Mouse (Mus musculus): ENCODE results near the gene Prmt9.
A peak's percentile ranks its signal among the peaks of the same experiment; 100 is the strongest.

The Prmt9 gene

DNA sequence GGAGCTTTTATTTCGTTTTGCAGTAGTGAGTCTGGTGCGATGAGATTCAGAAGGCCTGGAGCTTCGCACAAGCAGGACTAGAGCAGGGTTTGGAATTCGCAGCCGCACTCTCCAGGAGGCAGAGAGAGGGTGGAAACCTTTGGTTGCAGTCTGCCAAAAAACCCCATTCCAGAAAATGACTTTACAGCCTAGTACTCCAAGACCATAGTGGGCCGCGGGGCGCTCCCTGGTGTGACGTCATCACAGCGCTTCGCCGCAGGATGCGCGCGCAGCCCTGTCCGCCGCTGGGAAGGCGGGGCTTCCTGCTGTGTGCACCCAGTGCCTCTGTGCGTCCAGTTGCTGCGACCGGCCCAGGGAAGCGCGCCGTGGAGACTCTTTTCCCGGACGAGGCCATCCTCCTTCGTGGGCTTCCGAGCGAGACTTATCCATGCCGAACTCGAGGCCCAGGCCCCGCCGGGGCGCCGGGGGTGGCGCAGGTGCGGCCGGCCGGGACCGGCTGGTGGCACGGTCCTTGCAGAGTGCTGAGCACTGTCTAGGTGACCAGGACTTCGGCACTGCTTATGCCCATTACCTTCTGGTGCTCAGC is at the start of gene Prmt9:
Gene Prmt9 (plus strand): TSS at position 277 of the 586 bp plus-strand sequence.
- peak; percentile 94 to 95 for DNase-seq

GRCm38 (mm10) chr8:77500264-77500663 is 48.9 kb upstream of the Prmt9 start:
- DNase-seq: no peak

GRCm38 (mm10) chr8:77501131-77501530 is 48.1 kb upstream of the Prmt9 start:
- no peak for DNase-seq

- DNase-seq: no peak
Observed at GRCm38 (mm10) chr8:77502547-77502946, 46.6 kb upstream of the Prmt9 start.

DNA sequence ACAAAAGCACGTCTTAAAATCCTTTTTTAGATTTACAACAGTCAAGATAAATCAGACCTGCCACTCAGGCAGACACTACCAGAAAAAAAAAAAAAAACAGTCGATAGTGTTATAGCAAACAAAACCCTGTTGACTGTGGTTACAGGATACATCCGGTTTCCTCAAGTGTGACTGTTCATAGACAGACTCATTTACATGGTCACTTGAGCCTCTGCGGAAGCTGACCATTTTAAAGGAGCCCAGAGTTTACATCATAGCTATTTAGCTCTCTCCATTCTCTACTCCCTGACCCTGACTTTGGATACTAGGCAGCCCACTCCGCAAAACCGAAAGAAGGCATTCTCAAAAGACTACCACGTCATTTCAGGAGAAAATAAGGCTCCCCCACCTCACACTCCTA is 42.7 kb upstream of the Prmt9 start:
- DNase-seq: no peak

GRCm38 (mm10) chr8:77507510-77508035 is 41.6 kb upstream of the Prmt9 start:
- DNase-seq: no peak

GRCm38 (mm10) chr8:77509044-77509443 is 40.2 kb upstream of the Prmt9 start:
- DNase-seq: no peak

GRCm38 (mm10) chr8:77510426-77510825 is 38.8 kb upstream of the Prmt9 start:
- DNase-seq: no peak

DNA sequence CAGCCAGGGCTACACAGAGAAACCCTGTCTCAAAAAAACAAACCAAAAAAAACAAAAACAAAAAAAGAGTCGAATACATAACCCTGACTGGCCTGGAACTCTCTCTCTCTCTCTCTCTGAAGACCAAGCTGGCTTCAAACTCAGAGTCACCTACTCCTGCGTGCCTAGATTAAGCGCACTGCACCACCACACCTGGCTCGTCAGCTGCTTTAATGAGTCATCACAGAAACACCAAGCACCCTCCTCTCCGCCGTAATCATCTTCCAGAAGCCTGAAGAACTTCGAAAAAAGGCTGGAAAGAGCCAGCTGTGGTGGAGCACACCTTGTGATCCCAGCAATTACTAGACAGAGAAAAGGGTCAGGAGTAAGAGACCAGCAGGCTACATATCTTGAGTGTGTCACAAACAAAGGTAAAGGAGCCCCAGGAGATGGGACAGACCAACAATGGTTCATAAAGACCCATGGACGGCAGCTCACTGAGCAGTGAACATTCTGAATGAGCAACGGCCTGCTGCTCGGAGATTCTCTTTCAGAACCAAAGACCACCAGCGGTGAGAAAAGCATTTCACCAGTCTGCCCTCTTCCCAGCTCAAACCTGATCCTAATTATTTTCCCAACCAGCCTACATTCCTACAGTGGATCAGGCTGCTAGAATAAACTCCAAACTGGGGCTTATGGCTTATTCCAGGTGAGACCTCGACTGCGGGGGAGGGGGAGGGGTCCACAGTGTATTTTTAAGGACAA is 37.3 kb upstream of the Prmt9 start:
- no peak for DNase-seq

GRCm38 (mm10) chr8:77515201-77515600 is 34.0 kb upstream of the Prmt9 start:
- DNase-seq: peak in 1 of 2 experiments; percentile 37

DNA sequence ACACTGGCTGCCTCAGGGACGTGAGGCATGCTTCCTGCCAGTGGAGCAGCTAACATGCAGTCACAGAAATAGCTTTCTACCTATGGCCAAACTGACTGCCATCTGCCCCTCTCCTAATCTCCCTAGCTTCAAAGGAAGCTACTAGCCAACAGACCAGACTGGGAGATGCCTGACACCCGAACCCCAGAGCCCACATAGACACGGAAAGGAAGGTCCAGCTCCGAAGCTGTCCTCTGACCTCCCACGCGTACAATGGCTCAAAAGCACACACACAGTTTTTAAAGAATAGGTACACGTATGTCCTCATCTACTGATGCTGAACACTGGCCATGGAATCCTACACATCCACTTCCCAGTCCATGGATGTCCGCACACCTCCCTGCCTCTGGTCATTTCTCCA is 33.4 kb upstream of the Prmt9 start:
- peak; percentile 60 to 73 for DNase-seq

DNA sequence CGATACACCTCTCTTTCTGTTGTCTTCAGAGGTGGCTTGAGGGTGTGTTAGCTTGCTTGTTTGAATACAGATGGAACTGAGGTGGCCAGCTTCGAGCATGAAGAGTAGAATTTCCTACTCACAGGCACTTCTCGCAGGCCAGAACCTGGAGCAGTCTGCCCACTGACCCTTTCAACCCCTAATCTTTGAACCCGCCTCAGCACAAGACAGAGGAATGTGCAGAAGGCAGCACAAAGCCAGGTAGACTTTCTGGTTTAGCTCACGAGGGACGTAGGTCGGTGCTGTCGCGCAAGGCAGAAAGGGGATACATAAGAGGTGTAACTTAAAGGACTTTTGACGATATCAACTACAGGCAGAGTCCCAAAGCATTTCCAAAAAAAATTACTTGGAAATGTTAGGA is 32.4 kb upstream of the Prmt9 start:
- DNase-seq: peak; percentile 37 to 48

DNA sequence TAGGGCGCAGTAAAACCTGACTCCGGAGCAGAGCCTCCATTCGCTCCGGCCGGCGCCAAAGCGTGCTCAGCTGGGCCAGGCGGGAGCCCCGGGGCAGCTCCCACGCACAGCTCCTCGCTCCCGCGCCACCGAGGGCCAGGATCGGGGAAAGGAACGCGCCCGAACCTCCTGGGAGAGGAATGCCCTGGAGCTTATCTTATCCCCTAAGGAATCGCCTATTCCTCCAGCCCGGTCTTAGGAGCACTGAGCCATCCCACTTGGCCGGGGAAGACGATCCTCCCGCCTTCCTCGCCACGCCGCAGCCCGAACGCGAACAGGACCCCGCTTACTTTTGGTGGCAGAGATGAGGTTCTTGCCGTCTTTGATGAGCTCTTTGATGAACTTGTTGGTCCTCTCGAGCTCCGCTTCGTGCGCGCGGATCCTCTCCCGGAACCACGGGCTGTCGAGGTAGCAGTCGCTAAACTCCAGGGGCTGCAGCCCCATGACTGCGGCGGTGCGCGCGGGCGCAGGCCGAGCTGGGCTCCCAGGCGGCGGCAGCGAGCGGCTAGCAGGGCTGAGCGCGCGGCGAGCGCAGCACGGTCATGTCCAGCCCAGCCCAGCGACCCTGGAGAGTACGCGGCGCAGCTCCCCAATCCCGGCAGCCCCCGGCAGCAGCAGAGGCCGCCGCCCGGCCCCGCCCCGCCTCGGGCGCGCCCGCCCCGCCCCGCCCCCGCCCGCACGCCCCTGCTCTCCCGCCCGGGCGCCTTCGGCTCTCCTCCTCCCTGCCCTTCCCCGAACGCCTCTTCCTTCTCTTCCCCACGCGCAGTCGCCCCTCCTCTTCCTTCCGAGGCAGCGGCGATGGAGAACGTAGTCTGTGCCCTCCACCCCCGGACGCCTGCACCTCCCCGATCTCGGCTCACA is 31.6 kb upstream of the Prmt9 start, which contains the start of gene Arhgap10:
Gene Arhgap10 (minus strand): TSS at position 653 of the 900 bp plus-strand sequence.
- peak; percentile 86 to 88 for DNase-seq

- no peak for DNase-seq
Observed at GRCm38 (mm10) chr8:77518201-77519115, 30.7 kb upstream of the Prmt9 start.

DNA sequence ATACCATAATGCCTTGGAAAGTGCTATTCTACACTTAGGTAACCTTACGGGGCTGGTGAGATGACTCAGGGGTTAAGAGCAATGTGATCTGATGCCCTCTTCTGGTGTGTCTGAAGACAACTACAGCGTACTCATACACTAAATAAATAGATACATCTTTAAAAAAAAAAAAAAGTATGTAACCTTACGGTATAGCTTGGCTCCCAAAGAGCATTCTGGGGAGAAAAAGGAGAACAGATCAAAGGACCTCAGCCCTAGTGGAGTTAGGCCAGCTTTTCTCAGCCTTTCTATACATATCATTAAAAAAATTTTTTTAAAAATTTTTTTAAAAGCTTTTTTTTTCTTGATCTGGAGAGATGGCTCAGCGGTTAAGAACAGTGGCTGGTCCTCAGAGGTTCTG is 28.6 kb upstream of the Prmt9 start:
- no peak for DNase-seq

DNA sequence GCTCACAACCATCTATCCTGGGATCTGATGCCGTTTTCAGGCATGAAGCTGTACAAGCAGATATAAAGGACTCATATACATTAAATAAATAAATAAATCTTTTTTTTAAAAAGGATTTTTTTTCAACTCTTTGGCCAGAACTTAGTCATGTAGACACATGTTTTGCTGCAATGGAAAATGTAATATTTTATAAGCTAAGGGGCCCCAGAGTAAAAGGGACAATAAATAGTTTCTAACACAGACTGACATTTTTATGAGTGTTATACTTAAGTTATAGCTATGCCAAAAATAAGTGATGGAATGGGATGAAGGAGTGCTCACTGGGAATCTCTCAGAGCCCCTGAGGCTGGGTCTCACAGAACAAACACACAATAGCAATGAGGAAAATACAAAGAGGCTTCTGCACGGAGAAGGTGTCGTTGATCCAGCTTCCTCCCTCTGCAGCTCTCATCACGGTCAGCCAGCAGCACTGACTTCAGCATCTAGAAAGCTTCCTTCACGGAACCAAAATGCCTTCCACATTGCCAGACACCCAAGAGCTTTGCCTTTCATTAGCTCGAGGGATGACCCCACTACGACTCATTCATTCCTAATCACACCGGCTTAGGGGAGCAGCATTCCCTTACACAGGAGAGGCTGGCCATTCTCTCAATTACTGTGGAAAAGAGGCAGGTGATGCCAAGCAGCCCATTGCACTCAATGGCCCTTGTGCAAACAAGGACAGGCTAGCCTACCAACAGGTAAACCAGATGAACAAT is 28.0 kb upstream of the Prmt9 start:
- DNase-seq: no peak

DNA sequence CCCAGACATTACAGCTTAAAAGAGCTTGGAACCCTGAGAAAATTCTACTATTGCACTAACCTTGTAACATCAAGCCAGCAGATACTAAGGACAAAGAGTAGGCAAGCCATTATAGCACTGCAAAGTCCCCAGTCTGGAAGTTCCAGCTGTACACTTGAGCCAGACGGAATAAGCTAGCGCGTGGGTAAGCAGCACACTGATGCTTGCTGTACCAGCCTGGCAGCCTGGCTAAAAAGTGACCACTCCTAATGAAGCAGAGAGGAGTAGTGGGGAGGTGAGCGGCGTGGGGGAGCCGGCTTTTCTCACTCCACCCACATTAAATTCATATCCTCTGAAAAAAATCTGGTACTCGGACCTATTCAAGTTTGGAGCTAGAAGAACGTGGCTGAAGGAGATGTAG is 26.2 kb upstream of the Prmt9 start:
- no peak for DNase-seq

DNA sequence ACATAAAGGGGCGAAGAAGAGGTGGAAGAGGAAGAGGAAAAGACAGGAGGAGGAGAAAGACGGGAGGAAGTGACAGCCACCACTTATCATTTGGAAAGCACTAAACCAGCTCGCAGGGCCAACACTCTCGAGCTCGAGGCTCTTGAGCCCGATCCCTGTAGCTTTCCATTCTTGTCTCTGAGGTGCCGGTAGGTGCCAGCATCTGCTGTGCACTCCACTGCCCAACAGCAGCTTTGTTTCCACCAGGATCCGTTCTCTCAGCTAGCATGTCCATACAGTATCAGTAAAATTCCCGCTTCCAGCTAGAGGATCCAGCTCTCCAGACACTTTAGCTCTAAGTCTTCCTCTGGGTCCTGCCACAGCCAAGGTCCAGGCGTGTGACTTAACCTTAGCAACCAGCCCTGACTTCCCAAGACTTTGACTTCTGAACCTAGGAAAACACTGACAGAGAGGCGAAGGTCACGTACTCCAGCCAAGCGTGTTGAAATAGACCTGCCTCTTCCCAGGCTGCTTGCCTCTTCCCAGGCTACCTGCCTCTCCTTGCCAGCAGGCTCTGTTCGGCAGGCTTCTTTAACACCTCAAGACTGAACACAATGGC is 25.1 kb upstream of the Prmt9 start:
- DNase-seq: no peak

- DNase-seq: no peak
Observed at GRCm38 (mm10) chr8:77524906-77525305, 24.3 kb upstream of the Prmt9 start.

DNA sequence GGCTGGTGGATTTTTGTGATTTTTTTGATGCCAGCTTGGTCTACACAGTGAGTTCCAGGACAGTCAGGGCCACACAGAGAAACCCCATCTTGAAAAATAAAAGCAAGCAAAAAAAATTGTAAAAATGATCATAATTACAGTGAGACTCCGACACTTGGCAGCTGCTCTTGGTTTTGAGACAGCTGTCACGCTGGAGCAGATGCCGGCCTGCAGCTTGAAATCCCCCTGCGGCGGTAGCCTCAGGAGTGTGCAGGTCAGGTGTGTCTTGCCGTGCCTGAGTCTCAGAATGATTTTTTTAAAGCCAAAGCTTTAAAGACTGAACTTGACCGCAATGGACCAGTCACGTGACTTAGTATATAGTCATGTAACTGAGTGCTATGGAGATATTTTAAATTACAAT is 23.1 kb upstream of the Prmt9 start:
- DNase-seq: no peak
